34 mouse cellular contexts compared by ENCODE assay signal in the genomic region with DNA sequence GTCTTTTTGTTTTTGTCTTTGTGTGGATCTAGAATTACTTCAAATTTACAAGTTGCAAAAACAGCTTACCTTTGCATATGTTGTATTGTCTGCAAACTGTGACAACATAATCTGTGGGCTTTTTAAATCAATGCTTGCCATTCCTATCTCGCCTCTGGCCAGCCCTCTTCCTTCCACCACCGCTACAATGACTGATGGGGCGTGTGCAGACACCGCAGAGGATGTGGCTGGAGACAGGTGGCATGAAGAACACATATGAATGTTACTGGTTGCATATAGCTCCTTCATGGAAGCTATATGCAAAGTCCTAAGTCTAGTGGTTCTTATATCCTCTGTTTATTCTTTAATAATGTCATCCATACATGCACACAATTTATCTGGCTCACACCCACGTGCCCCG. TPM values are rescaled to one million over a fixed set of nuclear protein-coding genes. Genes with fewer than 3 reads are reported as not detected.
DNase-seq lines count a peak whose midpoint lies in the region; ATAC-seq lines count a peak whose summit lies in the region.
"Had no signal": no experiment of that assay in that cellular context is flagged by ENCODE, and none has a peak within 500 bp of the region (broad histone marks: within the 10 kb centered on the region; RNA-seq: fewer than 3 reads in every experiment).

No protein-coding gene starts in this region.

- H3K27me3 ChIP-seq in limb, embryonic 10.5 days (ENCODE audit: low read depth, poor library complexity, severe bottlenecking): no peaks in the 10 kb centered on the region
- H3K27me3 ChIP-seq: embryonic facial prominence, embryonic 12.5 days; hindbrain, embryonic 15.5 days; kidney, embryonic 15.5 days; limb, embryonic 13.5 days; neural tube, embryonic 13.5 days had no signal

- ATAC-seq in granulocyte monocyte progenitor cell, adult 5-6 weeks (replicated peaks; ENCODE audit: poor library complexity, severe bottlenecking): peak; percentile 52; the same call in 1 of the 2 replicates
- ATAC-seq: forebrain, embryonic 16.5 days; inflammation-experienced regulatory T-cells, adult 6 months; liver, embryonic 12.5 days; liver, postnatal 0 days had no signal

- no peak overlapping the region for H3K4me3 ChIP-seq in limb, embryonic 10.5 days
- H3K4me3 ChIP-seq: embryonic facial prominence, embryonic 12.5 days; forebrain, embryonic 10.5 days; gastrocnemius, adult 2 months; hindbrain, embryonic 15.5 days; kidney, embryonic 15.5 days; limb, embryonic 13.5 days; liver, embryonic 12.5 days; neural tube, embryonic 13.5 days had no signal

- H3K36me3 ChIP-seq in limb, embryonic 10.5 days: no peaks in the 10 kb centered on the region
- H3K36me3 ChIP-seq: embryonic facial prominence, embryonic 12.5 days; forebrain, embryonic 10.5 days; G1E; hindbrain, embryonic 15.5 days; kidney, embryonic 15.5 days; limb, embryonic 13.5 days; liver, embryonic 12.5 days; neural tube, embryonic 13.5 days had no signal

- DNase-seq in CD4-positive helper T cell, adult 2 months (ENCODE audit: low read depth, low spot score): peak; percentile 49
- DNase-seq in naive thymus-derived CD4-positive, alpha-beta T cell, adult 2 months (ENCODE audit: low read depth): peak; percentile 36
- DNase-seq in thymus, postnatal 25 days: peak; percentile 37
- no peak for DNase-seq in embryo, embryonic 11 days
- no peak for DNase-seq in limb, embryonic 10.5 days (ENCODE audit: low spot score)
- DNase-seq in neural tube, embryonic 10.5 days (ENCODE audit: extremely low spot score, low spot score): no peak
- no peak for DNase-seq in gastrocnemius, postnatal 10 days
- DNase-seq: adrenal gland, postnatal 25 days; B cell, adult 2 months; cerebellum, adult 18-20 months; cerebellum, postnatal 14 days; gastrocnemius, adult 2 months; heart, postnatal 36 days; kidney, adult 18-20 months; kidney, postnatal 25 days; liver, postnatal 0 days; lung, postnatal 36 days; midbrain, embryonic 14.5 days had no signal

- 77% methylated on average over 6 of the region's 6 CpGs for WGBS in limb, embryonic 10.5 days

- no peaks in the 10 kb centered on the region for H3K9me3 ChIP-seq in limb, embryonic 10.5 days (replicated peaks)
- H3K9me3 ChIP-seq: embryonic facial prominence, embryonic 12.5 days; forebrain, embryonic 10.5 days; G1E; hindbrain, embryonic 15.5 days; kidney, embryonic 15.5 days; limb, embryonic 13.5 days; liver, embryonic 12.5 days; neural tube, embryonic 13.5 days had no signal

- H3K4me1 ChIP-seq in limb, embryonic 10.5 days: no peaks in the 10 kb centered on the region
- H3K4me1 ChIP-seq: embryonic facial prominence, embryonic 12.5 days; forebrain, embryonic 10.5 days; hindbrain, embryonic 15.5 days; kidney, embryonic 15.5 days; limb, embryonic 13.5 days; neural tube, embryonic 13.5 days had no signal

- no peak overlapping the region for H3K27ac ChIP-seq in limb, embryonic 10.5 days
- H3K27ac ChIP-seq: embryonic facial prominence, embryonic 12.5 days; forebrain, embryonic 10.5 days; gastrocnemius, adult 2 months; hindbrain, embryonic 15.5 days; kidney, embryonic 15.5 days; limb, embryonic 13.5 days; liver, embryonic 12.5 days; neural tube, embryonic 13.5 days had no signal

RNA-seq across cellular contexts. Expression of gene Msh4, which starts 8.7 kb away (rescaled TPM):
- not detected in 2 replicates for total RNA-seq in granulocyte monocyte progenitor cell, adult 5-6 weeks (2014; fragmentation: Nextera tagmentation)
- not detected in 2 replicates for total RNA-seq in granulocyte monocyte progenitor cell, adult 5-6 weeks (2017)
- polyA plus RNA-seq in limb, embryonic 10.5 days (2016; fragmentation: Nextera tagmentation; extraction: Ambion mirVana): 0.05 and 0.06 TPM in 2 replicates
- total RNA-seq in gastrocnemius, postnatal 10 days (2021): under 1 TPM; 0.16 to 0.25 TPM
- polyA plus RNA-seq: G1E; liver, postnatal 0 days had no signal

RNA-seq across cellular contexts. Expression of gene Rabggtb, which starts 15.6 kb away (rescaled TPM):
- 97.2 and 123 TPM in 2 replicates for total RNA-seq in granulocyte monocyte progenitor cell, adult 5-6 weeks (2014; fragmentation: Nextera tagmentation)
- total RNA-seq in granulocyte monocyte progenitor cell, adult 5-6 weeks (2017): 118 and 137 TPM in 2 replicates
- polyA plus RNA-seq in limb, embryonic 10.5 days (2016; fragmentation: Nextera tagmentation; extraction: Ambion mirVana): 47.2 and 50.7 TPM in 2 replicates
- total RNA-seq in gastrocnemius, postnatal 10 days (2021): 10 to 100 TPM; 67.0 to 72.3 TPM

RNA-seq across cellular contexts. Expression of gene Acadm, which starts 47.2 kb away (rescaled TPM):
- 73.9 and 78.5 TPM in 2 replicates for total RNA-seq in granulocyte monocyte progenitor cell, adult 5-6 weeks (2014; fragmentation: Nextera tagmentation)
- 185 and 291 TPM in 2 replicates for total RNA-seq in granulocyte monocyte progenitor cell, adult 5-6 weeks (2017)
- 30.7 and 35.3 TPM in 2 replicates for polyA plus RNA-seq in limb, embryonic 10.5 days (2016; fragmentation: Nextera tagmentation; extraction: Ambion mirVana)
- 100 to 1,000 TPM; 248 to 275 TPM for total RNA-seq in gastrocnemius, postnatal 10 days (2021)

RNA-seq across cellular contexts. Expression of gene Asb17, which starts 53.2 kb away (rescaled TPM):
- not detected in 2 replicates for total RNA-seq in granulocyte monocyte progenitor cell, adult 5-6 weeks (2014; fragmentation: Nextera tagmentation)
- not detected in 2 replicates for total RNA-seq in granulocyte monocyte progenitor cell, adult 5-6 weeks (2017)
- 0.31 and 0.33 TPM in 2 replicates for polyA plus RNA-seq in limb, embryonic 10.5 days (2016; fragmentation: Nextera tagmentation; extraction: Ambion mirVana)
- not detected for total RNA-seq in gastrocnemius, postnatal 10 days (2021)
- total RNA-seq: adrenal gland, postnatal 25 days; gastrocnemius, postnatal 4 days; heart, postnatal 36 days; layer of hippocampus, adult 18-20 months; layer of hippocampus, postnatal 10 days; left cerebral cortex, adult 18-20 months; left cerebral cortex, postnatal 25 days had no signal
- polyA plus RNA-seq: forebrain, embryonic 16.5 days; inflammation-experienced regulatory T-cells, adult 6 months; midbrain, embryonic 14.5 days had no signal

Comparison
In these comparisons a context has a peak if more than half of its experiments do, and no peak if none do; other contexts are left out.
1. DNase-seq: peak in CD4-positive helper T cell, adult 2 months (single experiment), naive thymus-derived CD4-positive, alpha-beta T cell, adult 2 months (single experiment) and thymus, postnatal 25 days (single experiment); none in embryo, embryonic 11 days (single experiment), limb, embryonic 10.5 days (single experiment), neural tube, embryonic 10.5 days (single experiment) and gastrocnemius, postnatal 10 days (single experiment).